Mouse (Mus musculus) heart, embryonic 11.5 days (tissue): ENCODE data around the gene Ugt1a8. TPM values are rescaled to one million over a fixed set of nuclear protein-coding genes. Genes with fewer than 3 reads are reported as not detected.

ENCODE experiments used
- ATAC-seq: fragments of 200-750 bp; cut with Nextera tagmentation; replicated peaks from 2 replicates; pipeline ENCODE4 v1.8.0; 2017; ENCODE audit warnings: moderate library complexity; ENCODE audit not compliant: insufficient number of reproducible peaks, low FRiP score, low TSS enrichment
- H3K27ac ChIP-seq: fragments of 300-500 bp; sonication (generic); 2 replicates; pipeline ENCODE4 v1.5.1; 2014; ENCODE audit warnings: mild to moderate bottlenecking, low read depth, low read length
- H3K27me3 ChIP-seq: fragments of 300-500 bp; sonication (generic); 2 replicates; pipeline ENCODE4 v1.6.1; 2014; ENCODE audit warnings: mild to moderate bottlenecking, low read length, mixed read lengths; ENCODE audit not compliant: control insufficient read depth, insufficient read depth
- H3K36me3 ChIP-seq: fragments of 300-500 bp; sonication (generic); 2 replicates; pipeline ENCODE4 v1.6.1; 2014; ENCODE audit warnings: mild to moderate bottlenecking, low read length, moderate library complexity, mixed read lengths; ENCODE audit not compliant: control insufficient read depth, insufficient read depth
- H3K4me1 ChIP-seq: fragments of 300-500 bp; sonication (generic); 2 replicates; pipeline ENCODE4 v1.6.1; 2014; ENCODE audit warnings: low read length; ENCODE audit not compliant: control insufficient read depth, insufficient read depth
- H3K4me2 ChIP-seq: fragments of 300-500 bp; sonication (generic); 2 replicates; pipeline ENCODE4 v1.6.1; 2014; ENCODE audit warnings: mild to moderate bottlenecking, moderate library complexity
- H3K4me3 ChIP-seq: fragments of 300-500 bp; sonication (generic); 2 replicates; pipeline ENCODE4 v1.5.1; 2014; ENCODE audit warnings: low read depth, low read length
- H3K9ac ChIP-seq: fragments of 300-500 bp; sonication (generic); 2 replicates; pipeline ENCODE4 v1.6.1; 2014; ENCODE audit warnings: mild to moderate bottlenecking, low read depth, low read length, moderate library complexity
- H3K9me3 ChIP-seq: fragments of 300-500 bp; sonication (generic); replicated peaks from 2 replicates; pipeline ENCODE4 v1.6.1; 2016; ENCODE audit warnings: low read length; ENCODE audit not compliant: control insufficient read depth
- WGBS: fragments of 180-500 bp; shearing (Covaris S2); extraction: QIAGEN DNeasy Blood & Tissue Kit; methylation state at CpG from one replicate; pipeline ENCODE4 v1.1.7; 2014; ENCODE audit not compliant: insufficient replicate concordance; 5-methylcytosine and 5-hydroxymethylcytosine counted together
- polyA plus RNA-seq: library from polyadenylated mRNA; unstranded; fragments of >200 nt; fragmentation: Nextera tagmentation; extraction: Ambion mirVana; gene quantifications from 2 replicates; pipeline ENCODE4 v1.2.1, GENCODE M21; 2014

Ugt1a8 gene
- polyA plus RNA-seq, 1 experiment from 2014 or later = not detected

DNA sequence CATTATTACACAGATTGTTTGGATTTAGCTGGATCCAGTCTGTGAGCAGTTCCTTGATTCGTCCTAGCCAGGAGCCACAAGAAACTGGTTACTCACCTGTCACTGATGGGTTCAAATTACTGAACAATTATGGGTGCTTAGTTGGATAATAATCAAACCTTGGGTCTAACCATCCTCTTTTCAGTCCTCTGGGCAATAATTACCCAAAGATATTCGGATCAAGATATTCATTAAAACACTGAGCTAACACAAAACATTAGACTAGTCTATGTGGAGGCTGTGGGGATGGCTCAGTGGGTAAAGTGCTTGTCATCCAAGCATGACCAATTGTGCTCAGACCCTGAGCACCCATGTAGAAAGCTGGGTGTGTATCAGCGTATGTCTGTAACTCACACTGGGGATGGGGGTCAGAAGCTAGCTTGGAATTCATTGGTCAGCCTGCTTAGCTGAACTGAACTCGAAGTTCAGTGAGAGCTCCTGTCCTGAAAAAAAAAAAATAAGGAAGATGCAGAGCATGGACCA lies 148.3 kb downstream of the Ugt1a8 start:
- Histone ChIP-seq H3K9me3 (peaks cover 97% of the 10 kb centered on the region), H3K4me3 (no peak overlapping the region), H3K27me3 (no peaks in the 10 kb centered on the region), H3K4me1 (no peaks in the 10 kb centered on the region), H3K36me3 (no peaks in the 10 kb centered on the region), H3K9ac (no peak overlapping the region), H3K4me2 (no peak overlapping the region), H3K27ac (no peak overlapping the region)
- 55% methylated on average over 4 of the region's 4 CpGs for WGBS
- no peak for ATAC-seq

DNA sequence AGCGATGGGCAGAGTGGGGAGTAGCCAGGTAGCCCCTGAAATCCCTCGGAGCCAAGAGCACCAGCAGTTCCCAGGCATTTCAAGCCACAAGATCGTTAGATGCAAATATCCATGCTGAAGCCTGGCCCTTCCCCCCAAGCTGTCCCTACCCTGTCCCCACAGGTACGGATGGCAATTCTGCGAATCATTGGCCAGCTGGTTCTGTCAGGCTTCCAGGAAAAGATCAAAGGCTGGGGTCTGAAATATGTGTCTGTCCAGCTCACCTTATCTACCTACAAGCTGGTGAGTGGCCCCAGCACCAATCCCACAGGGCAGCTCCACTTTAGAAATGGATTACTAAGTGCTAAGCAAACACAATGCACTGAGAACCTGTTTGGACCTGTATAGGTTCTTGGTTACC lies 149.7 kb downstream of the Ugt1a8 start:
- peaks cover 91% of the 10 kb centered on the region for H3K9me3 ChIP-seq
- no peaks in the 10 kb centered on the region for H3K27me3 ChIP-seq
- no peak overlapping the region for H3K4me2 ChIP-seq
- H3K9ac ChIP-seq = no peak overlapping the region
- 69% methylated on average over 5 of the region's 5 CpGs for WGBS
- ATAC-seq = no peak
- no peak overlapping the region for H3K27ac ChIP-seq
- H3K36me3 ChIP-seq = no peaks in the 10 kb centered on the region
- H3K4me1 ChIP-seq = no peaks in the 10 kb centered on the region
- H3K4me3 ChIP-seq = no peak overlapping the region

DNA sequence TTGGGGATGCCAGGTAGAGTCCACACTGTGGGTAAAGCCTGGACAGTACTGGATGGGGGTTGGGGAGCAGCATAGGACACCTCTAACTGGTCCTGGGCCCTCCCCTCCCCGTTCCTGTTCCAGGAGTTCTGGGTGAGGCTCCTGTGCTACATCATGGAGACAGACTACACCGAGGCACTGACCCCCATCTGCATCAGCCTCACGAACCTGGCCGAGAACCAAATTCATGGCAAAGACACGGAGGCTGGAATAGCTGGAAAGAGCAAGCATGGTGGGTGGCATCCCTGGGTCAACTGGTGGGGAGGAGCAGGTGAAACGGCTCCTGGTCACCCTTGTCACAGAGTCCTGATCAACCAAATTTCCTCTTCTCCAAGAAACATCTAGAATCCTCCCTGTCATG lies 151.2 kb downstream of the Ugt1a8 start:
- Histone ChIP-seq H3K27ac (no peak overlapping the region), H3K9me3 (peaks cover 90% of the 10 kb centered on the region), H3K9ac (no peak overlapping the region), H3K36me3 (no peaks in the 10 kb centered on the region), H3K4me1 (no peaks in the 10 kb centered on the region), H3K27me3 (no peaks in the 10 kb centered on the region), H3K4me2 (no peak overlapping the region), H3K4me3 (no peak overlapping the region)
- 72% methylated on average over 6 of the region's 6 CpGs for WGBS
- 0 out of 2 replicates have a peak, but pooled peaks have one; percentile 11 for ATAC-seq

DNA sequence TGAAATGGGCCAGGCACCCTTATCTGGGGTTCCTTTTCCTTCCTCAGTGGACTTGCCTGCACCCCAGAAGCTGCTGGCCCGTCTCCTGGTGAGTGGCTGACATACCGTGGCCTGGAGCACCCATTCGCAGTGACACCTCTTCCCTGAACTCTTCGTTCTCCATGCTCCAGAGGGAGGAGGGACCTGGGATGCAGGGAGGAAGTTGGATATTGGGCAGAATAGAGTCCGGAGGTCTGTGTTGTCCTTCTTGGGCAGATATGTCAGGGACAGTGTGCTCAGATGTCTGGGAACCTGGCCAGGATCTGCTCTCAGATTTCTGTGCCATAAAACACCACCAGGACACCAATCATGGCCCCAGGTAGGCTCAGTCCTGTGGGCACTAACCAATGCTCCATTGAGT lies 152.5 kb downstream of the Ugt1a8 start:
- Histone ChIP-seq H3K4me3 (no peak overlapping the region), H3K4me1 (no peaks in the 10 kb centered on the region), H3K4me2 (no peak overlapping the region), H3K27ac (no peak overlapping the region), H3K9ac (no peak overlapping the region), H3K9me3 (peaks cover 90% of the 10 kb centered on the region), H3K27me3 (no peaks in the 10 kb centered on the region), H3K36me3 (no peaks in the 10 kb centered on the region)
- no peak for ATAC-seq
- WGBS = 65% methylated on average over 5 of the region's 5 CpGs

DNA sequence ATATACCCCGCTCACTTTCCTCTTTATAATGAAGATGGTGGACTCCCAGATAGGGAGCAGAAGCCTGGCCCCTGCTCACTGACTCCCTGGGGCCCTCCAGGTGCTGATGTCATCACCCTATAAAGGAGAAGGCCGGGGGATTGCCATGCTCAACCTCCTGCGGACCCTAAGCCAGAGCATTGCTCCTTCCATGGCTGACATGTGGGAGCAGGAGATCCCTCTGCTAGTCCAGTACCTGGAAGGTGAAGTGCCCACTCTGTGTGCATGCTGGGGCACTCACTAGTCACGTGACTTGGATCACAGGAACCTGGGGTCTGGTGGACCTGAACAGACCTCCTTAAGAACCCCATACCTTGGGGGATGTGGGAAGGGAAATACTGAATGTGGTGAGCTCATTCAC lies 153.0 kb downstream of the Ugt1a8 start:
- Histone ChIP-seq H3K27ac (no peak overlapping the region), H3K9ac (no peak overlapping the region), H3K4me3 (no peak overlapping the region), H3K36me3 (no peaks in the 10 kb centered on the region), H3K4me2 (no peak overlapping the region), H3K9me3 (peaks cover 90% of the 10 kb centered on the region), H3K27me3 (no peaks in the 10 kb centered on the region), H3K4me1 (no peaks in the 10 kb centered on the region)
- peak; percentile 4; the same call in 1 of the 2 replicates for ATAC-seq
- 68% methylated on average over 4 of the region's 4 CpGs for WGBS

DNA sequence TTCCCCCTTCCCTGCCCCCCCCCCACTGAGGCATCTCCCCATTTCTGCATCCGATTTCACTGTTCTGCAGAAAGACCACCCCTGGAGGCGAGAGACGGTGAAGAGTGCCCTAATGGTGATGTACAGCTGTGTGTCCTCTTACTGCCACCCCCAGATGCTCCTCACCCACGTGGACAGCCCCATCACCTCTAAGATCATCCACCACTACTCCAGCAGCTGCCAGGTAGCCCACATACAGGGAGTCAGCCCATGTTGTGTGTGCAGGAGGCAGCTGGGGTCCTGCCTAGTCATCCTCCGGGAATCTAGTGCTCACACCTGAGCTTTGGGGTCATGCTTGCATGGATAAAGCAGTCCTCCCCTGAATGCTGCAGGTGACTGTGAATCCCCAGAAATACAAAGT lies 156.2 kb downstream of the Ugt1a8 start:
- no peak overlapping the region for H3K4me2 ChIP-seq
- no peaks in the 10 kb centered on the region for H3K27me3 ChIP-seq
- no peak overlapping the region for H3K27ac ChIP-seq
- no peak for ATAC-seq
- peaks cover 93% of the 10 kb centered on the region for H3K9me3 ChIP-seq
- H3K9ac ChIP-seq = no peak overlapping the region
- 56% methylated on average over 5 of the region's 5 CpGs for WGBS
- no peaks in the 10 kb centered on the region for H3K36me3 ChIP-seq
- H3K4me3 ChIP-seq = no peak overlapping the region
- no peaks in the 10 kb centered on the region for H3K4me1 ChIP-seq

DNA sequence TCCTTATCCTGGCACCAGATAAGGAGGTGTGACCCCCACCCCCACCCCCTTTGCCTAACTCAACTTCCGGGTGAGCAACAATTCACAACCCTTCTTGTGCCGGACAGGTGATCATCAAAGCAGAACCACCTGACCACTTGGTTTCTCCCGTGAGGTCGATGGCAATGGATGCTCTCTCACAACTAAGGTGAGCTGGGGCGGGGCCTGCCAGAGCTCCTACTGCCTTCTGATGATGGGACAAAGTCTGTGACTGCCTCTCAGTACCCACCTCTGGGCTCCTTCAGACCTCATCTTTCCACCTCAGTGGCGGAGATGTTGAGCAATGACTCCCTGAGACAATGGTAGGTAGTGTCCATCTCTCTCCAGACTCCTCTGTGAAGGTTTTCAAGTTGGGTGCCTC lies 158.3 kb downstream of the Ugt1a8 start:
- H3K36me3 ChIP-seq = no peaks in the 10 kb centered on the region
- H3K4me3 ChIP-seq = no peak overlapping the region
- H3K27ac ChIP-seq = no peak overlapping the region
- H3K4me1 ChIP-seq = no peaks in the 10 kb centered on the region
- H3K9me3 ChIP-seq = peaks cover 93% of the 10 kb centered on the region
- H3K9ac ChIP-seq = no peak overlapping the region
- no peaks in the 10 kb centered on the region for H3K27me3 ChIP-seq
- no peak overlapping the region for H3K4me2 ChIP-seq
- WGBS = 69% methylated on average over 6 of the region's 6 CpGs
- no peak for ATAC-seq

DNA sequence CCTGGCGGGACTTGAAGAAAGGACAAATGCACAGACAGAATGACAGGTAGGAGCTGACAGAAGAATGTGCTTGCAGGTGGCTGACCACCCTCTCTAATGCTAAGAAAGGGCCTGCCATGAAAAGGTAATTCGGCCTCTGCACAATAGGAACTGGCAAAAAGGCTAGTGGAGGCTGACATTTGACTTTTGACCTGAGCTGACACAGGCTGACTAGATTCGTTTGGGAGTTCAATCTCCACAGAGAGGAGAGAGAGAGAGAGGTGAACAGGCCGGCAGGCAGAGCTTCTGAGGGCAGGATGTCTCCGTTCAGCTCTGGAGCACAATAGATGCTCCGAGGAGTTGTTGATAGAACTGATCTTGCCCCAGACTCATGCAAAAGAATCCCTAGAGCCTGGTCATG lies 158.8 kb downstream of the Ugt1a8 start:
- peaks cover 93% of the 10 kb centered on the region for H3K9me3 ChIP-seq
- no peak overlapping the region for H3K4me3 ChIP-seq
- no peak overlapping the region for H3K27ac ChIP-seq
- no peaks in the 10 kb centered on the region for H3K36me3 ChIP-seq
- no peak overlapping the region for H3K9ac ChIP-seq
- no peak for ATAC-seq
- 42% methylated on average over 6 of the region's 6 CpGs for WGBS
- no peaks in the 10 kb centered on the region for H3K4me1 ChIP-seq
- H3K4me2 ChIP-seq = no peak overlapping the region
- no peaks in the 10 kb centered on the region for H3K27me3 ChIP-seq

DNA sequence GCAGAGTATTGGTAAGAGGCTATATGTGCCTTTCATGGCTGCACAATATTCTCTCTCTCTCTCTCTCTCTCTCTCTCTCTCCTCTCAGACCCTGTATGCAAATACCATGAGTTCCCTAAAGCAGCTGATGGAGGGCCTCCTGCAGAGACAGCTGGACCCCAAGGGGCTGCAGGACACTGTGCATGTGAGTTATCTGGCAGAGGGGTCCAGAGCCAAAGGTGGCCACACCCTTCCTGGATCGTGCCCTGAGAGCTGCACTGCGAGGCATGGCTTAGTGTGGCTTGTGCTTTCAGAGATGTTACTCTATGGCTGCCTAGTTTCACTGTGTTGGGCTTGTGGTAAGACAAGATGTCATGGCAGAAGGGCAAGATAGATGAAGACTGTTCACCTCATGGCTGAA lies 160.0 kb downstream of the Ugt1a8 start:
- 50% methylated on average over 2 of the region's 2 CpGs for WGBS
- no peak for ATAC-seq

More for the DNA sequence above, 160.0 kb downstream of the Ugt1a8 start:
- no peak overlapping the region for H3K27ac ChIP-seq
- H3K4me1 ChIP-seq = no peaks in the 10 kb centered on the region
- no peak overlapping the region for H3K4me3 ChIP-seq
- no peaks in the 10 kb centered on the region for H3K27me3 ChIP-seq
- H3K36me3 ChIP-seq = no peaks in the 10 kb centered on the region
- peaks cover 96% of the 10 kb centered on the region for H3K9me3 ChIP-seq
- no peak overlapping the region for H3K9ac ChIP-seq
- H3K4me2 ChIP-seq = no peak overlapping the region
